Mouse (Mus musculus): ENCODE data around the gene Usp34. TPM values are rescaled to one million over a fixed set of nuclear protein-coding genes. Genes with fewer than 3 reads are reported as not detected.
A peak's percentile ranks its signal among the peaks of the same experiment; 100 is the strongest.
"Not testable (repeated sequence)": the region's sequence is repeated elsewhere in the genome, so short reads cannot be mapped to it uniquely, and the experiment has no call there.

Usp34 gene
- 27.2 and 30.3 TPM in 2 replicates for polyA plus RNA-seq (2012; ENCODE audit: insufficient read depth, insufficient read length, missing spikeins)

GRCm38 (mm10) chr11:23306764-23307565 lies at the start of gene Usp34:
Gene Usp34, plus strand, starts transcription at chr11:23306895.
- Histone ChIP-seq H3K27ac (ENCODE audit: insufficient read depth, low read depth, low read length) (peak within 1 kb of the TSS; percentile 86), H3K4me1 (ENCODE audit: control insufficient read depth, insufficient read depth, low read length) (peaks cover 8% of the 10 kb centered on the region; the same call in 1 of the 2 replicates), H3K4me3 (ENCODE audit: insufficient read depth, low read length) (peak within 1 kb of the TSS; percentile 85)
- no peak for TF ChIP-seq POLR2A (IDR thresholded peaks at IDR 0.05; ENCODE audit: borderline replicate concordance, low read depth, low read length)
- TF ChIP-seq CTCF (IDR thresholded peaks at IDR 0.05; ENCODE audit: low read depth, low read length): no peak

GRCm38 (mm10) chr11:23259073-23259472 lies 47.6 kb upstream of the Usp34 start:
- no peak overlapping the region for H3K4me3 ChIP-seq (ENCODE audit: insufficient read depth, low read length)
- TF ChIP-seq CTCF (IDR thresholded peaks at IDR 0.05; ENCODE audit: low read depth, low read length): no peak
- TF ChIP-seq POLR2A (IDR thresholded peaks at IDR 0.05; ENCODE audit: borderline replicate concordance, low read depth, low read length): no peak
- H3K4me1 ChIP-seq (ENCODE audit: control insufficient read depth, insufficient read depth, low read length): peaks cover 17% of the 10 kb centered on the region
- no peak overlapping the region for H3K27ac ChIP-seq (ENCODE audit: insufficient read depth, low read depth, low read length)

- no peak overlapping the region for H3K4me3 ChIP-seq (ENCODE audit: insufficient read depth, low read length)
- H3K27ac ChIP-seq (ENCODE audit: insufficient read depth, low read depth, low read length): no peak overlapping the region
- TF ChIP-seq POLR2A (IDR thresholded peaks at IDR 0.05; ENCODE audit: borderline replicate concordance, low read depth, low read length): no peak
- TF ChIP-seq CTCF (IDR thresholded peaks at IDR 0.05; ENCODE audit: low read depth, low read length): no peak
- peaks cover 15% of the 10 kb centered on the region for H3K4me1 ChIP-seq (ENCODE audit: control insufficient read depth, insufficient read depth, low read length)
These were observed 47.2 kb upstream of the Usp34 start for GRCm38 (mm10) chr11:23259481-23259880.

GRCm38 (mm10) chr11:23260186-23260585 lies 46.5 kb upstream of the Usp34 start:
- H3K4me1 ChIP-seq (ENCODE audit: control insufficient read depth, insufficient read depth, low read length): peaks cover 11% of the 10 kb centered on the region
- TF ChIP-seq CTCF (IDR thresholded peaks at IDR 0.05; ENCODE audit: low read depth, low read length) (no peak), POLR2A (IDR thresholded peaks at IDR 0.05; ENCODE audit: borderline replicate concordance, low read depth, low read length) (no peak)
- H3K27ac ChIP-seq (ENCODE audit: insufficient read depth, low read depth, low read length): no peak overlapping the region
- no peak overlapping the region for H3K4me3 ChIP-seq (ENCODE audit: insufficient read depth, low read length)

GRCm38 (mm10) chr11:23261490-23261889 lies 45.2 kb upstream of the Usp34 start:
- no peak for TF ChIP-seq CTCF (IDR thresholded peaks at IDR 0.05; ENCODE audit: low read depth, low read length)
- TF ChIP-seq POLR2A (IDR thresholded peaks at IDR 0.05; ENCODE audit: borderline replicate concordance, low read depth, low read length): no peak
- H3K4me1 ChIP-seq (ENCODE audit: control insufficient read depth, insufficient read depth, low read length): peaks cover 11% of the 10 kb centered on the region
- no peak overlapping the region for H3K27ac ChIP-seq (ENCODE audit: insufficient read depth, low read depth, low read length)
- H3K4me3 ChIP-seq (ENCODE audit: insufficient read depth, low read length): no peak overlapping the region

- H3K27ac ChIP-seq (ENCODE audit: insufficient read depth, low read depth, low read length): no peak overlapping the region
- 0 out of 2 replicates have a peak, but pooled peaks cover 3% of the 10 kb centered on the region for H3K4me1 ChIP-seq (ENCODE audit: control insufficient read depth, insufficient read depth, low read length)
- no peak for TF ChIP-seq POLR2A (IDR thresholded peaks at IDR 0.05; ENCODE audit: borderline replicate concordance, low read depth, low read length)
- no peak for TF ChIP-seq CTCF (IDR thresholded peaks at IDR 0.05; ENCODE audit: low read depth, low read length)
- H3K4me3 ChIP-seq (ENCODE audit: insufficient read depth, low read length): no peak overlapping the region
These were observed 41.7 kb upstream of the Usp34 start for GRCm38 (mm10) chr11:23264949-23265348.

- no peak overlapping the region for H3K27ac ChIP-seq (ENCODE audit: insufficient read depth, low read depth, low read length)
- no peak for TF ChIP-seq CTCF (IDR thresholded peaks at IDR 0.05; ENCODE audit: low read depth, low read length)
- no peak for TF ChIP-seq POLR2A (IDR thresholded peaks at IDR 0.05; ENCODE audit: borderline replicate concordance, low read depth, low read length)
- peaks cover 3% of the 10 kb centered on the region; the same call in 1 of the 2 replicates for H3K4me1 ChIP-seq (ENCODE audit: control insufficient read depth, insufficient read depth, low read length)
- no peak overlapping the region for H3K4me3 ChIP-seq (ENCODE audit: insufficient read depth, low read length)
These were observed 34.6 kb upstream of the Usp34 start for GRCm38 (mm10) chr11:23271770-23272724.

GRCm38 (mm10) chr11:23275780-23276179 lies 30.9 kb upstream of the Usp34 start:
- H3K4me3 ChIP-seq (ENCODE audit: insufficient read depth, low read length): no peak overlapping the region
- peaks cover 3% of the 10 kb centered on the region; the same call in 1 of the 2 replicates for H3K4me1 ChIP-seq (ENCODE audit: control insufficient read depth, insufficient read depth, low read length)
- no peak overlapping the region for H3K27ac ChIP-seq (ENCODE audit: insufficient read depth, low read depth, low read length)
- TF ChIP-seq POLR2A (IDR thresholded peaks at IDR 0.05; ENCODE audit: borderline replicate concordance, low read depth, low read length) (no peak), CTCF (IDR thresholded peaks at IDR 0.05; ENCODE audit: low read depth, low read length) (no peak)

GRCm38 (mm10) chr11:23284469-23284868 lies 22.2 kb upstream of the Usp34 start:
- Histone ChIP-seq H3K27ac (ENCODE audit: insufficient read depth, low read depth, low read length) (no peak overlapping the region), H3K4me3 (ENCODE audit: insufficient read depth, low read length) (no peak overlapping the region), H3K4me1 (ENCODE audit: control insufficient read depth, insufficient read depth, low read length) (no peaks in the 10 kb centered on the region)
- no peak for TF ChIP-seq CTCF (IDR thresholded peaks at IDR 0.05; ENCODE audit: low read depth, low read length)
- no peak for TF ChIP-seq POLR2A (IDR thresholded peaks at IDR 0.05; ENCODE audit: borderline replicate concordance, low read depth, low read length)

GRCm38 (mm10) chr11:23288866-23289265 lies 17.8 kb upstream of the Usp34 start:
- H3K27ac ChIP-seq (ENCODE audit: insufficient read depth, low read depth, low read length); H3K4me3 ChIP-seq (ENCODE audit: insufficient read depth, low read length); H3K4me1 ChIP-seq (ENCODE audit: control insufficient read depth, insufficient read depth, low read length): not testable (repeated sequence)
